Mouse (Mus musculus) bone marrow macrophage, adult 2 months (primary cell): ENCODE measurements around the gene Rsu1.

Experiments used
- CTCF ChIP-seq: IDR thresholded peaks from 2 replicates; pipeline ENCODE4 v1.5.1; 2012; ENCODE audit warnings: low read depth, mild to moderate bottlenecking, low read length, moderate library complexity
- POLR2A ChIP-seq: IDR thresholded peaks from 2 replicates; pipeline ENCODE4 v1.6.1; 2012; ENCODE audit warnings: mild to moderate bottlenecking, low read depth, low read length, borderline replicate concordance

DNA sequence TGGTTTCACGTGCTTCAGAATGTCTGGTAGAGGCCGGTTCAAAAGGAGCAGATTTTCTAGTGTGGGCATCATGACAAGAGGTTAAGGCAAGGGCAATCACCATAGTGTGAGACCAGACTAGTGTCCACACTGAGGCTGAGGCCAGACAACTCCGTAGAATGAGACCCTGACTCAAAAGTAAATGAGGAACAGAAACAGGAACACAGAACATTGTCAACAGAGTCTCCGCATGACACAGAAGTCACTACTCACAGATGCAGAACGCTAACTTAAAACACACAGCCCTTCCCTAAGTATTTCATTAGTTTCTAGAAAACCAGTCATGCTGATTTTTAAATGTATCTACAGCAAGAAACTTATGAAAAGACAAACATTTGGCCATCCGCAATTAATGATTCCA, 53.1 kb downstream of the Rsu1 start:
- TF ChIP-seq CTCF (no peak), POLR2A (no peak)
